In the genomic region with DNA sequence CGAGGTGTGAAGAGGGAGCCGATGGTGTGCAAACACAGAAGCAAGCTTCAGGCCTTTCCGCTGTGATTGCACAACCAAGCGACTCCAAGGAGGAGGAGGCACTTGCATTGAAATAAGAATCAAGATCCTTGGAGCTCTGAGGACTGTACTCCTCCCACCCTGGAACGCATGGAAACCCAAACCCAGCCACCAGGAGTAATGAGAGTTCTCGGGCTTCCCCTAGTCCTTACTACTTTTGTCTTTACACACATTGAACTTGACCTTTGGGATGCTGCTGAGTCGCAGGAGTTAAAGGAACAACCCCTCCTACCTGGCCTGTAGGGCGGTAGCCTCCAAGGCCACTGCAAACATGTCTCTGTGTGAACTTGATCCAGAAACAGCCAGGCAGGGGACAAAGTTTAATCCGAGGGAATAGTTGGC, we compare ENCODE assay signal across 15 mouse cellular contexts. TPM values are rescaled to one million over a fixed set of nuclear protein-coding genes. Genes with fewer than 3 reads are reported as not detected.
DNase-seq lines count a peak whose midpoint lies in the region; ATAC-seq and TF ChIP-seq lines count a peak whose summit lies in the region.
"Had no signal": no experiment of that assay in that cellular context is flagged by ENCODE, and none has a peak within 500 bp of the region (broad histone marks: within the 10 kb centered on the region; RNA-seq: fewer than 3 reads in every experiment).

No protein-coding gene starts in this region.

- no peaks in the 10 kb centered on the region for H3K36me3 ChIP-seq in intestine, embryonic 15.5 days
- H3K36me3 ChIP-seq in lung, postnatal 0 days (ENCODE audit: insufficient read depth, low read length), result no peaks in the 10 kb centered on the region
- no peaks in the 10 kb centered on the region for H3K36me3 ChIP-seq in heart, embryonic 10.5 days
- H3K36me3 ChIP-seq in midbrain, embryonic 11.5 days (ENCODE audit: control insufficient read depth, insufficient read depth, low read length), result no peaks in the 10 kb centered on the region

- H3K4me1 ChIP-seq in intestine, embryonic 15.5 days (replicated peaks), result peaks cover 9% of the 10 kb centered on the region; the same call in 1 of the 2 replicates
- no peaks in the 10 kb centered on the region; the same call in 1 of the 2 replicates for H3K4me1 ChIP-seq in lung, postnatal 0 days (ENCODE audit: insufficient read depth, low read depth, low read length)
- no peaks in the 10 kb centered on the region for H3K4me1 ChIP-seq in heart, embryonic 10.5 days
- H3K4me1 ChIP-seq in midbrain, embryonic 11.5 days (ENCODE audit: control insufficient read depth, insufficient read depth, low read length), result no peaks in the 10 kb centered on the region

- no peaks in the 10 kb centered on the region for H3K9me3 ChIP-seq in intestine, embryonic 15.5 days
- H3K9me3 ChIP-seq in lung, postnatal 0 days (ENCODE audit: low read length), result no peaks in the 10 kb centered on the region
- H3K9me3 ChIP-seq in heart, embryonic 10.5 days, result no peaks in the 10 kb centered on the region
- no peaks in the 10 kb centered on the region for H3K9me3 ChIP-seq in midbrain, embryonic 11.5 days (ENCODE audit: control insufficient read depth, low read length)

- ATAC-seq in intestine, embryonic 15.5 days, result peak; percentile 91
- peak; percentile 76 for ATAC-seq in lung, postnatal 0 days
- ATAC-seq in midbrain, embryonic 11.5 days (ENCODE audit: low FRiP score), result no peak

- peak overlapping the region; percentile 60 for H3K27ac ChIP-seq in intestine, embryonic 15.5 days
- H3K27ac ChIP-seq in lung, postnatal 0 days (ENCODE audit: low read length), result no peak overlapping the region
- H3K27ac ChIP-seq in heart, embryonic 10.5 days, result no peak overlapping the region
- H3K27ac ChIP-seq in midbrain, embryonic 11.5 days (ENCODE audit: low read depth, low read length), result no peak overlapping the region
- H3K27ac ChIP-seq: left cerebral cortex, adult 2 months; liver, embryonic 14.5 days had no signal

- WGBS in intestine, embryonic 15.5 days, result 54% methylated on average over 9 of the region's 9 CpGs
- 41% methylated on average over 9 of the region's 9 CpGs for WGBS in lung, postnatal 0 days
- WGBS in heart, embryonic 10.5 days, result 63% methylated on average over 9 of the region's 9 CpGs
- WGBS in midbrain, embryonic 11.5 days, result 76% methylated on average over 9 of the region's 9 CpGs

- peak overlapping the region; percentile 7; the same call in 1 of the 2 replicates for H3K4me2 ChIP-seq in intestine, embryonic 15.5 days (replicated peaks)
- no peak overlapping the region for H3K4me2 ChIP-seq in lung, postnatal 0 days (replicated peaks; ENCODE audit: low read depth, low read length)
- no peak overlapping the region for H3K4me2 ChIP-seq in midbrain, embryonic 11.5 days

- H3K9ac ChIP-seq in intestine, embryonic 15.5 days, result no peak overlapping the region
- no peak overlapping the region for H3K9ac ChIP-seq in lung, postnatal 0 days (replicated peaks; ENCODE audit: low read depth)
- H3K9ac ChIP-seq in midbrain, embryonic 11.5 days (ENCODE audit: low read length), result no peak overlapping the region
- H3K9ac ChIP-seq: liver, embryonic 14.5 days had no signal

- no peaks in the 10 kb centered on the region for H3K27me3 ChIP-seq in intestine, embryonic 15.5 days (replicated peaks)
- H3K27me3 ChIP-seq in lung, postnatal 0 days (replicated peaks; ENCODE audit: insufficient read depth, low read length), result no peaks in the 10 kb centered on the region
- H3K27me3 ChIP-seq in heart, embryonic 10.5 days (ENCODE audit: insufficient read depth, poor library complexity, severe bottlenecking), result no peaks in the 10 kb centered on the region
- no peaks in the 10 kb centered on the region for H3K27me3 ChIP-seq in midbrain, embryonic 11.5 days (ENCODE audit: control insufficient read depth, insufficient read depth, low read length)

- no peak overlapping the region for H3K4me3 ChIP-seq in intestine, embryonic 15.5 days (replicated peaks)
- no peak overlapping the region for H3K4me3 ChIP-seq in lung, postnatal 0 days (ENCODE audit: low read depth, low read length)
- no peak overlapping the region for H3K4me3 ChIP-seq in heart, embryonic 10.5 days
- no peak overlapping the region for H3K4me3 ChIP-seq in midbrain, embryonic 11.5 days (ENCODE audit: low read depth, low read length)
- H3K4me3 ChIP-seq: left cerebral cortex, adult 2 months had no signal

- peak; percentile 24 to 51 for DNase-seq in adrenal gland, adult (ENCODE audit: inconsistent age in 2 of 2, low spot score in 1 of 2)
- DNase-seq in adrenal gland, postnatal 10 days, result no peak
- DNase-seq in kidney, postnatal 14 days, result peak; percentile 79
- DNase-seq in lung, postnatal 0 days (ENCODE audit: low spot score), result peak; percentile 77
- DNase-seq in urinary bladder, postnatal 36 days (ENCODE audit: low spot score in 2 of 2), result no peak
- DNase-seq in heart, embryonic 10.5 days (ENCODE audit: low spot score), result no peak
- no peak for DNase-seq in midbrain, embryonic 11.5 days (ENCODE audit: low spot score, missing footprints)
- DNase-seq: cerebellum, adult 11 months; heart, postnatal 10 days; midbrain, embryonic 14.5 days; spleen, adult 18-20 months had no signal

- TF ChIP-seq CTCF in lung, postnatal 0 days (IDR thresholded peaks at IDR 0.05), result no peak; the same call in 1 of the 2 replicates

- no peak for TF ChIP-seq EP300 in lung, postnatal 0 days (IDR thresholded peaks at IDR 0.05)

RNA-seq across cellular contexts. Expression of a gene that starts 31.5 kb away (rescaled TPM):
- 1 to 10 TPM; 1.6 to 1.7 TPM for total RNA-seq in adrenal gland, postnatal 10 days (2021)
- 1.7 and 1.9 TPM in 2 replicates for polyA plus RNA-seq in intestine, embryonic 15.5 days (2015; fragmentation: Nextera tagmentation; extraction: Ambion mirVana)
- polyA plus RNA-seq in lung, postnatal 0 days (2015; fragmentation: Nextera tagmentation; extraction: Ambion mirVana), result 0.37 TPM in 2 replicates
- polyA plus RNA-seq in heart, embryonic 10.5 days (2016; fragmentation: Nextera tagmentation; extraction: Ambion mirVana), result 0.48 and 0.63 TPM in 2 replicates
- 5.1 and 7.0 TPM in 2 replicates for polyA plus RNA-seq in midbrain, embryonic 11.5 days (2014; fragmentation: Nextera tagmentation; extraction: Ambion mirVana)
- total RNA-seq: granulocyte monocyte progenitor cell, adult 5-6 weeks had no signal

RNA-seq across cellular contexts. Expression of a gene that starts 38.0 kb away (rescaled TPM):
- total RNA-seq in adrenal gland, postnatal 10 days (2021), result 100 to 1,000 TPM in 1 of 2 experiments, 10 to 100 TPM in 1; 89.8 to 136 TPM
- polyA plus RNA-seq in intestine, embryonic 15.5 days (2015; fragmentation: Nextera tagmentation; extraction: Ambion mirVana), result 9.7 and 11.4 TPM in 2 replicates
- 2.0 and 2.5 TPM in 2 replicates for polyA plus RNA-seq in lung, postnatal 0 days (2015; fragmentation: Nextera tagmentation; extraction: Ambion mirVana)
- polyA plus RNA-seq in heart, embryonic 10.5 days (2016; fragmentation: Nextera tagmentation; extraction: Ambion mirVana), result 2.3 and 3.5 TPM in 2 replicates
- 1.9 and 2.0 TPM in 2 replicates for polyA plus RNA-seq in midbrain, embryonic 11.5 days (2014; fragmentation: Nextera tagmentation; extraction: Ambion mirVana)

Comparison
In these comparisons a context has a peak if more than half of its experiments do, and no peak if none do; other contexts are left out.
1. DNase-seq: peak in adrenal gland, adult (2 of 2), kidney, postnatal 14 days (single experiment) and lung, postnatal 0 days (single experiment); none in adrenal gland, postnatal 10 days (single experiment), urinary bladder, postnatal 36 days (0 of 2), heart, embryonic 10.5 days (single experiment) and midbrain, embryonic 11.5 days (single experiment).